Mouse (Mus musculus) left cerebral cortex, adult 9 months (tissue): ENCODE measurements at regions not wholly inside any gene's neighbourhood (a gene's known extent, or its start where the extent isn't known, plus 50 kb on each side); places are given as distances from the start of the nearest gene placed in this dataset.

Experiments used
- DNase-seq, 2 experiments: peaks; one replicate each; pipeline ENCODE4 v3.0.0; 2022; ENCODE audit warnings: low spot score in 2 of 2

GRCm38 (mm10) chr11:45787408-45787807, 64.4 kb upstream of the Clint1 start:
- DNase-seq: no peak

- DNase-seq: no peak
These were observed 62.0 kb upstream of the Clint1 start for GRCm38 (mm10) chr11:45789886-45790285.

GRCm38 (mm10) chr11:45790504-45790903, 61.3 kb upstream of the Clint1 start:
- no peak for DNase-seq

- no peak for DNase-seq
These were observed 60.2 kb upstream of the Clint1 start for GRCm38 (mm10) chr11:45791696-45792095.

- no peak for DNase-seq
These were observed 57.4 kb upstream of the Clint1 start for GRCm38 (mm10) chr11:45794361-45794981.

- DNase-seq: no peak
These were observed 56.5 kb upstream of the Clint1 start for GRCm38 (mm10) chr11:45795322-45795721.

- DNase-seq: peak in 1 of 2 experiments; percentile 65
These were observed 56.1 kb upstream of the Clint1 start for GRCm38 (mm10) chr11:45795731-45796130.

- no peak for DNase-seq
These were observed 52.0 kb upstream of the Clint1 start for GRCm38 (mm10) chr11:45799732-45800386.
